Mouse (Mus musculus) adrenal gland, adult 2 months (tissue): ENCODE measurements at regions not wholly inside any gene's neighbourhood (a gene's known extent, or its start where the extent isn't known, plus 50 kb on each side); places are given as distances from the start of the nearest gene placed in this dataset.
A peak's percentile ranks its signal among the peaks of the same experiment; 100 is the strongest.

ENCODE experiments used
- DNase-seq: peaks from one replicate; pipeline ENCODE4 v3.0.0; 2021

GRCm38 (mm10) chr10:122386748-122387147 lies 61.6 kb upstream of the Avpr1a start:
- peak; percentile 3 for DNase-seq

- DNase-seq, result no peak
These were observed 68.5 kb upstream of the Avpr1a start for GRCm38 (mm10) chr10:122379661-122380344.

- no peak for DNase-seq
These were observed 105.0 kb upstream of the Avpr1a start for GRCm38 (mm10) chr10:122343291-122343690.

GRCm38 (mm10) chr10:122342356-122342755 lies 105.9 kb upstream of the Avpr1a start:
- peak; percentile 7 for DNase-seq

GRCm38 (mm10) chr10:122326851-122327250 lies 121.4 kb upstream of the Avpr1a start:
- DNase-seq, result peak; percentile 13

- no peak for DNase-seq
These were observed 129.4 kb upstream of the Avpr1a start for GRCm38 (mm10) chr10:122318886-122319285.

GRCm38 (mm10) chr10:122310646-122311193 lies 137.6 kb upstream of the Avpr1a start:
- DNase-seq, result no peak

- DNase-seq, result peak; percentile 28
These were observed 139.6 kb upstream of the Avpr1a start for GRCm38 (mm10) chr10:122308691-122309090.

- DNase-seq, result no peak
These were observed 146.0 kb upstream of the Avpr1a start for GRCm38 (mm10) chr10:122302259-122302658.

- DNase-seq, result no peak
These were observed 152.3 kb upstream of the Avpr1a start for GRCm38 (mm10) chr10:122295921-122296425.

- DNase-seq, result no peak
These were observed 156.7 kb upstream of the Avpr1a start for GRCm38 (mm10) chr10:122291611-122292010.

GRCm38 (mm10) chr10:122291091-122291490 lies 157.2 kb upstream of the Avpr1a start:
- DNase-seq, result no peak

- no peak for DNase-seq
These were observed 173.4 kb upstream of the Avpr1a start for GRCm38 (mm10) chr10:122274885-122275284.

GRCm38 (mm10) chr10:122274181-122274580 lies 174.1 kb upstream of the Avpr1a start:
- peak; percentile 68 for DNase-seq

GRCm38 (mm10) chr10:122264070-122264469 lies 166.9 kb upstream of the Rxylt1 start:
- no peak for DNase-seq

- DNase-seq, result no peak
These were observed 162.2 kb upstream of the Rxylt1 start for GRCm38 (mm10) chr10:122259354-122259753.

GRCm38 (mm10) chr10:122258711-122259110 lies 161.5 kb upstream of the Rxylt1 start:
- peak; percentile 7 for DNase-seq

- no peak for DNase-seq
These were observed 134.6 kb upstream of the Rxylt1 start for GRCm38 (mm10) chr10:122231818-122232217.

- DNase-seq, result peak; percentile 71
These were observed 133.6 kb upstream of the Rxylt1 start for GRCm38 (mm10) chr10:122230746-122231145.

- no peak for DNase-seq
These were observed 128.5 kb upstream of the Rxylt1 start for GRCm38 (mm10) chr10:122225679-122226078.

- no peak for DNase-seq
These were observed 125.9 kb upstream of the Rxylt1 start for GRCm38 (mm10) chr10:122223076-122223475.

GRCm38 (mm10) chr10:122217594-122217993 lies 120.4 kb upstream of the Rxylt1 start:
- DNase-seq, result no peak

- DNase-seq, result no peak
These were observed 102.6 kb upstream of the Rxylt1 start for GRCm38 (mm10) chr10:122199791-122200190.

GRCm38 (mm10) chr10:122197703-122198102 lies 100.5 kb upstream of the Rxylt1 start:
- DNase-seq, result no peak
